Mouse (Mus musculus): ENCODE measurements around the gene Mitd1. TPM values are rescaled to one million over a fixed set of nuclear protein-coding genes. Genes with fewer than 3 reads are reported as not detected.

Gene Mitd1
- 1 to 10 TPM; 4.7 to 5.1 TPM for total RNA-seq (2021)

DNA sequence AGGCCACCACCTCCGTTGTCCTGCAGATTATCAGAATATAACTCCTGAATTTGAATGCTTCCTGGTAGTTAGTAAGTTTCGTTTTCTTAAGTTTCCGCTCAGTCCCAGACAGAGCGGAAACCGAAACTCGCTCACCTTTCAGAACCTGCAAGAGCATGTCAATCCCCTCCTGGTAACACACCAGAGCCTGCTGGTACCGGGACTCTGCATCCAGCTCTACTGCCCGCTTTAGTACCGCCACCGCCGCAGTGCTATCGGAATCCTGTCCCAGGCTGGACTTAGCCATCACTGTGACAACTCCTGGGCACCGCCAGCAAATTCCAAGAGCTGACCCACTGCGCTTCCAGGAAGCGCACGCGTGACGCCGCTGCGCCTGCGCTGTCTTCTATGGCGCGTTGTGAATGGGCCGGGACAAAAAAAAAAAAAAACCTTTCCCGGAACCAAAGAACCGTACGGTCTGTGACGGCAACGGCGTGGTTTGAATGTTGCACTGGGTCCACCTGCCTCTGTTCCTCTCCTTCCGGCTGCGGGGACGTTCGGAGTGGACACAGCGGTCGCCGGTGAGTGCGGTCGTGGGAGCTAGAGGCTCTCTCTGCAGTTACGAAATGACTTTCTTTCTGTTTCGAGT is at the start of gene Mitd1, which contains the start of gene Mrpl30:
Mitd1 (minus strand) TSS at position 387 of the 628 bp plus-strand sequence.
Mrpl30 (plus strand) TSS at position 453 of the 628 bp plus-strand sequence.
- intact Hi-C loops (cut with DNase I), result loop anchor here (2.0 to 5.0 kb wide), 3 partner anchors 25 to 242 kb away; partner anchors contain the start of genes Eif5b and Txndc9
- DNase-seq (ENCODE audit: low spot score), result peak; percentile 76

DNA sequence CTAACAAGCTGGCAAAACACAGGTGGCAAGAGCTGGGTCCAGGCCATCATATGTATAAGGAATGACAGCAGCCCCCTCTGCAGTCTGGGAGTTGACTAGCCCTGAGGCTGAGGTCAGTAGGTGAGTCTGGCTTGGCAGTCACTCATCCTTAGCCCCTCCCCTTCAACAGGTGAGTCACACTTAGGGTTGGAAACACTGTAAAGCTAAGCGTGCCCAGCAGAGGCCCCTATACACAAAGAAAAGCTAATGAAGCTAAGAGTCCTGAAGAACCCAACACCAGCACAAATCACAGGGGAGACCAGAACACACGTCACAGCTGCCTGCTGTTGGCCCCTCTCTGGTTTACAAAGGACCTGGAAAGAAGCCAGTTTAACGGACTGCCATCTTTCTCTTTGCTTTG is 41.6 kb upstream of the Mitd1 start:
- intact Hi-C loops (cut with DNase I), result no loop called here
- DNase-seq (ENCODE audit: low spot score), result no peak

DNA sequence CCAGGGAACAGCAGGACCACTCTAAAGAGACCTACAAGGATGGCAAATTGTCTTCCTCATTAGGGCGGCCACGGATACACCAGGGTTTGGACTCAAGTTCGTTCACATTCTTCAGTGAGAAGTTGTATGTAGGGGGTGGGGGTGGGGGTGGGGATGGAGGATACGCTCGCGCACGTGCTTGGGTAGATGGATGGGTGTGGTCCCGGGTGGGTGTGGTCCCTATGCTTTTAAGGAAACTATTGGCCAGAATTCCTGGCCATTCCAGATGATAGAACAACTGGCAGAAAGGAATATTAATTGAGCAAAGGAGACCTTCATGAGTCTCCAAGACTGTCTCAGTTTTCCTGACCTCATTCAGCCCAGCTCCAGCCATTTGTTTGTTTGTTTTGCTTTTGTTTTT is 35.8 kb upstream of the Mitd1 start:
- DNase-seq (ENCODE audit: low spot score), result no peak
- intact Hi-C loops (cut with DNase I), result no loop called here

DNA sequence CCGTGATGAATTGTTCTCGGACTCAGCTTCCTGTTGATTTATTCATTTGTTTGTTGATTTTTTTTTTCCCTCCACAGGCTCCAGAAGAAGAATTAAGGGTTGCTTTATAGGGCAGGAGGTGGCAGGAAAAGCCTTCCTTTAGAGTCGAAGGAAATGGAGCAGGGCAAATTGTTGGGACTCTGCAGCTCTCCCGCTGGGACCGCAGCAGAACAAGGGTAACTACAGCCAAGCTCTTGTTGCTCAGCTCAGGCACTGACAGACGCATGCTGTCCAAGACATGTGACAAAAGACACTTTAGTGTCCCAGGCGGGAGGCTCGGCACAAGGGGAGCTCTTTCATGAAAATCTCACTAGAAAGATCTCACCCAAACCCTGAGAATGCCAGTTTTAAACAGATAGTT is 32.3 kb upstream of the Mitd1 start:
- DNase-seq (ENCODE audit: low spot score), result no peak
- intact Hi-C loops (cut with DNase I), result no loop called here

DNA sequence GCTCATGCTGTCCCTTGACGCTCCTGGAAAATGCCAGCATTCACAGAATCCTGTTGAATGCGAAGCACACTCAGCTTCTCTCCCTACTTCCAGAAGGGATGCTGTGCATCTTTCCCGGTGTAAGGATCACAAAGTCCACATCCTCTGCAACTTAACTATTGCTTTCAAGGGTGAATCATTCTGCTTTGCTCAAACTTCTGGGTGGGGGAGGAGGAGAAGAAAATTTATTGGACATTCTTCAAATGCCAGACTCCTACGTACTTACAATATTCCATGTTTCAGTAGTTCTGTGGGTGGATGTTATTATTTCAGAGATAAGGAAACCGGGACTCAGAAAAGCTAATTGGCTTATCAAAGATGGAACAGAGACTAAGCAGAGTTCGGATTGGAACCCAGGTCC is 27.9 kb upstream of the Mitd1 start:
- intact Hi-C loops (cut with DNase I), result no loop called here
- DNase-seq (ENCODE audit: low spot score), result no peak

DNA sequence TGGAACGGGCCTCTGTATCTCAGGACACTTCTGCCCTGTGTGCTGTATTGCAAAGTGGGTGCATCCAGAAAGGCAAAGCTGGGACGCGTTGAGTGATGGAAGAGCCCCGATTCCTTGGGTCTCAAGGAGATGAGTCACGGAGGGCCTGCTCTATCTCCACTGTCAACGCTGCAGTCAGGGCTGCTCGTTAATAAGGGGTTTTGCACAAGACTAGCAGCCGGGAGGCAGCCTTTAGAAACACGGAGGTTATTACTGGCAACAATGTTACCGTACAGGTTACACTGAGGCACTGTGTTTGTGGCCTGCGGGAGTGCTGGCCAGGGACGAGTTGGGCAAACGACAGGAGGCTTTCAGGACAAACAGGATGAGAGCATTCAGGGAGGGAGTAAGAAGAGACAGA is 27.5 kb upstream of the Mitd1 start:
- intact Hi-C loops (cut with DNase I), result no loop called here

DNA sequence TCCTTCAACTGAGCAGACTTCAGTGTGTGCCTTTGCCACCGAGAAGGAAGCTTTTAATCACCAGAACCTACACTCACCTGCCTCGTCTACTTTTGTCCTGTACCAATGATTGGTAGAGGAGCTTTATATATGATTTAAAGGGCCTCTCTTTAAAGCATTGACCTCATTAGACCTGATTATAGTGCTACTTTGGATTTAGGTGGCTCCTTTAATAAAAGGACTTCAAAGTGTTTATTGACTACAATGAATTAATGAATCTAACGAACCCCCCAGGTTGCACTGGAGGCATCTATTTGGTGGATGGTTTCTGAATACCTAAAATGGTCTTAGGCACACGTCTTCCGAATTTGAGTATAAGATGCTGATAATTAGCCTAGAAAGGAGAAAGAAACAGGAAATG is 26.2 kb upstream of the Mitd1 start, which contains the start of gene Lyg2:
Lyg2 (minus strand) TSS at position 101 of the 400 bp plus-strand sequence.
- no peak for DNase-seq (ENCODE audit: low spot score)
- intact Hi-C loops (cut with DNase I), result no loop called here

More for the DNA sequence above, 27.5 kb upstream of the Mitd1 start:
- no peak for DNase-seq (ENCODE audit: low spot score)

DNA sequence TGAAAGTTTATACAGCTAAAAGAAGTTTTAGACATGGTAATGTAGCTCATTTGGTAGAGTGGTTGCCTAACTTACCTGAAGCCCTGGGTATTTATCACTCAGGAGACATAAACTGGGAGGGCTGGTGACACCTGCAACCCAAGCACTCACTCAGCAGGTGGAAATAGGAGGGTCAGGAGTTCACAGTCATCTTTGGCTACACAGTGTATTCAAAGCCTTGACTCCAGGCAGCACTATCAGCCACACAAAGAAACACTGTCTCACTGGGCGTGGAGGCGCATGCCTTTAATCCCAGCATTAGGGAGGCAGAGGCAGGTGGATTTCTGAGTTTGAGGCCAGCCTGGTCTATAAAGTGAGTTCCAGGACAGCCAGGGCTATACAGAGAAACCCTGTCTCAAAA is 22.5 kb upstream of the Mitd1 start:
- intact Hi-C loops (cut with DNase I), result no loop called here

DNA sequence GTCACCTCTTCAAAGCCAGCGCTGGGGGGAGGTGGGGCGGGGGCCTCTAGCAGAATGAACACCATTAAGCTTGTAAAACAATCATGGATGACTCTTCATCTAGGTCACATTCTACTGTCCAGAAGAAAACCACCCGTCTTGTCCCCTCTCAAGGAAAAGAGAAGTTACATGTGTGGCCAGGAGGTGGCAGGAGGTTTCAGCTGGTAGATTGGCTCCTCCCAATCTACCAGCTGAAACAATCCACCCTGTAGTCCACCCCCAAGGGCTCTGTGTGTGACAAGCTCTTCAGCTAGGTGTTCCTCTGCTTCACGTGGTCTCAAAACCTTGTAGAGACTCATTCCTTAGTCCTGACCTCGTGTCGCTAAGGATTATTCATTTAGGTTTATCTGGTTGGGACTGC is 13.0 kb upstream of the Mitd1 start:
- intact Hi-C loops (cut with DNase I), result loop anchor here (5.0 kb wide), 1 partner anchor 84 kb away; no protein-coding TSS in a partner anchor
- DNase-seq (ENCODE audit: low spot score), result no peak

More for the DNA sequence above, 22.5 kb upstream of the Mitd1 start:
- DNase-seq (ENCODE audit: low spot score), result no peak

DNA sequence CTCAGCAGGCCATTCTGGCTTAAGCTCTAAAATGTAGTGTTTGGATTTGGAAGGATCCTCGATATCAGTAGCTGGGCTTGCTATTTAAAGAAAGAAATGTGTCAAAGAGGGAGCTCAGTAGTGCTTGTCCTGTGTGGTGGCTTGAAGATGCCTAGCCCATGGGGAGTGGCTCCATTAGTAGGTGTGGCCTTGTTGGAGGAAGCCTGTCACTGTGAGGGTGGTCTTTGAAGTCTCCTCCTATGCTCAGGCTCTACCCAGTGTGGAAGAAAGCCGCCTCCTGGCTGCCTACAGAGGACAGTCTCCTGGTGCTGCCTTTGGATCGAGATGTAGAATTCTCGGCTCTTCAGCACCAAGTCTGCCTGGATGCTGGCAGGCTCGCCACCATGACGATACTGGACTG is 10.1 kb upstream of the Mitd1 start:
- DNase-seq (ENCODE audit: low spot score), result no peak
- intact Hi-C loops (cut with DNase I), result loop anchor here (5.0 kb wide), 1 partner anchor 87 kb away; no protein-coding TSS in a partner anchor

DNA sequence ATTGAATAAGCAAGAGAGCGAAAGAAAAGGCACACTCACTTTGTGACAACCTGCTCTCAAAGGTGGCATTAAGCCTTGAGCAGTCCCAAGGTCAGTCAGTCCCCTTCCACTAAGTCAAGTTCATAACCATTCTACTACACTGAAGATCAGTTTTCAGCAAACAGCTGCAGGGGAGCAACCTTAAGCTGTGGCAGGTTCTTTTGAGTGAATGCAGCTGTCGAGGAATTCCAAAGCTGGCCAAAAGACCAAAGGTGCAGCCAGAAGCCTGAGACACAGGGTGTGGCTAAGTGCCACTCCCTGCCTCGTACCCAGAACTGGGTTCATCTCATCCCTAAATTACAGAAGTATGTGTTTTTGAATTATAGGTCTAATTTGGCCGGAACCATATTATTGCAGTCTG is 9.6 kb upstream of the Mitd1 start:
- intact Hi-C loops (cut with DNase I), result loop anchor here (5.0 kb wide), 1 partner anchor 87 kb away; no protein-coding TSS in a partner anchor
- DNase-seq (ENCODE audit: low spot score), result no peak

DNA sequence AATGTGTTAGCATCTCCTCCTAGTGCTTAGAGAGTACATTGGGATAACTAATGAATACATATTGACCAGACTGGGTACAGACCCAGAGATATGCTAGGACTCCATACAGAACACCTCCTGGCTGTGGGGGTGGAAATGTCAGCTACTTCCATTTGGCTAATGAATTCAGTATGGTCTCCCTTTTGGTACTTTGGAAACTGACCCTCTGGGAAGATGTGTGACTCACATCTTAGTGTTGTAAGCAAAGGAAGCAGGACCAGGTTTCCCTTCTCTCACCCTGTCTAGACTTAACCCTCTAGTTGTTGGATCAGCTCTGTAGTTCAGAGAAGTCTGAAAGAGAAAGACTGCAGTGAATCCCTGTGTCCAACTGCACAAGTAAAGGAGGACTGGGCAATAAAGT is 4.4 kb upstream of the Mitd1 start:
- intact Hi-C loops (cut with DNase I), result loop anchor here (5.0 kb wide), 2 partner anchors 103 to 238 kb away; partner anchors contain the start of genes Eif5b and Txndc9
- DNase-seq (ENCODE audit: low spot score), result no peak

DNA sequence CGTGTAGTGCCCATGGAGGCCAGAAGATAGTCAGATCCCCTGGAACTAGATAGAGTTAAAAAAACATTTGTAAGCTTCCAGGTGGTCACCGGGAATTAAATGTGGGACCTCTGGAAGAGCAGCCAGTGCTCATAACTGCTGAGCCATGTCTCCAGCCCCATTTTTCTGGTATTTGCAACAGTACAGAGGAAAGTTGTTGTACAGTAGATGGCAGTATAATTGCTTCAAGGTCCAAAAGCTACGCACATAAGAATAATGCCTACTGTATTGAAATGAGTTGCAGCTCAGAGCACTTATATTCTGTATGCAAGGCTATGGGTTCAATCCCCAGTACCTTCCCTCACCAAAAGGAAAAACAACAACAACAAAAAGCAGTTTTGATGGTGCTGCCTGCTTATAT is 1.2 kb upstream of the Mitd1 start:
- DNase-seq (ENCODE audit: low spot score), result no peak
- intact Hi-C loops (cut with DNase I), result loop anchor here (2.0 to 5.0 kb wide), 3 partner anchors 27 to 241 kb away; partner anchors contain the start of genes Eif5b and Txndc9

DNA sequence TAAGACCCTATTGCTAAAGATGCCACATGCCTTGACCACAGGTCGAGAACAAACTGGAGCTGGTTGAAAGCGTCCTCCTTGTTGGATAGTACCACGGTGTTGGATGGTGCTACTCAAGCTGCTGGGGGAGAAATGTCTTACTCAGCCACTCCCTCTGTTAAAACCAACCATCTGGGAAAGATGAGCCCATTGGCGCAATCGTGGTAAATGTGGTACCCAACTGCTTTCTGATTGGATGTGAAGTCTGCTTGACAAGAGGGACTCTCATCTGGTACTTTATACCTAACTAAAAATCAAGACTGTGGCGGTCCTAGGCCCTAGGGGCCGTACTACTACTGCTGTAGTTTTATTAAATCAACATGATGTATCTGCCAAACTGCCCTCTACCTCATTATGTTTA is 1.0 kb downstream of the Mitd1 start:
- no peak for DNase-seq (ENCODE audit: low spot score)
- intact Hi-C loops (cut with DNase I), result no loop called here

DNA sequence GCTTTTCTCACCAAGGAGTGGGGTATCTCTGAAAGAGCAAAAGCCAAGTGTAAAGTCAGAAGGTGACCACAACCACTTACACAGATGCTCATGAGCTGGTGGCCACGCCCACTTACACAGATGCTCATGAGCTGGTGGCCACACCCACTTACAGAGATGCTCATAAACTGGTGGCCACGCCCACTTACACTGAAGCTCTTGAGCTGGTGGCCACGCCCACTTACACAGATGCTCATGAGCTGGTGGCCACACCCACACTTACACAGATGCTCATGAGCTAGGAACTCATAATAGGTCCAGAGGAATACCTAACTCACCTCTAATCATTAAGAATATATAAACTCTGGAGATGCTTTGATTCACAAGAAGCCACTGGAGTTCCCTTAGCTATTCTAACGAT is 5.8 kb downstream of the Mitd1 start:
- intact Hi-C loops (cut with DNase I), result no loop called here
- DNase-seq (ENCODE audit: low spot score), result no peak

DNA sequence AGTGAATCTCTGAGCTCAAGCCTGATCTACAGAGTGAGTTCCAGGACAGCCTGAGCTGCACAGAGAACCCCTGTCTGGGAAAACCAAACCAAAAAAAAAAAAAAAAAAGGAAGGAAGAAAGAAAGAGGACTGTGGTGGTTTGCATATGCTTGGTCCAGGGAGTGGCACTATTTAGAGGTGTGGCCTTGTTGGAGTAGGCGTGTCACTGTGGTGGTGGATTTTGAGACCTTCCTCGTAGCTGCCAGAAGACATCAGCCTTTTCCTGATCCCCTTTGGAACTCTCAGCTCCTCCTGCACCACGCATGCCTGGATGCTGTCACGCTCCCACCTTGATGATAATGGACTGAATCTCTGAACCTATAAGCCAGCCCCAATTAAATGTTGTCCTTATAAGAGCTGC is 6.8 kb downstream of the Mitd1 start:
- DNase-seq (ENCODE audit: low spot score), result no peak
- intact Hi-C loops (cut with DNase I), result no loop called here

DNA sequence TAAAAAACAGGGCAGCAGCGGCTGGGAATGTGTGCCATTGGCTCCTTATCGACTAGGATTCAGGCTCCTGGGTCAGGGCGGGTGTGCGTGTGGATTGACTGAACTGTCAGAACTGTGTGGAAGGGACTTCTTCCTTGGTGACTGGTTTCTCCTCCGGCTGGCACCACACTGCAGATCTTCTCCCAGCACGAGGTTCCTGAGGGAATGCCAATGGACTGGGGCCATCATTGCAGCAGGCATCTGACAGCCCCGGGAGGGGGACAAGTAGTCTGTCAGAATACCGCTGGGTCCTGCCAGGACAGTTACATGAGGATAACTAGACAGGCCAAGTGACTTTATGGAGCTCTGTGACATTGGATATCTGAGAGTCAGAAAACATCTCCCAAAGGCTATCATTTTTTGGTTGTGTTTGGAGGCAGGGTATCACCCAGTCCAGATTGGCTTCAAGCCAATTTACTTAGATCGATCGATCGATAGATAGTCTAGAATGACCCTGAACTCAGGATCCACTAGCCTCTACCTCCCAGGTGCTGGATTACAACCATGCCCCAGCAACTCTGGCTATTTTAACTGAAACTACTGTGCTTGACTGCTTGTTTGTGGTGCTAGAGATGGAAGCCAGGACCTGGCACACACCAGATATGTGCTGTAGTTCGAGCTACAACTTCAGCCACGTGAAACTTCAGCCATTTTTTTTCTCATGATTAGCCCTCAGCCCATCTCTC is 12.3 kb downstream of the Mitd1 start:
- intact Hi-C loops (cut with DNase I), result no loop called here
- no peak for DNase-seq (ENCODE audit: low spot score)

DNA sequence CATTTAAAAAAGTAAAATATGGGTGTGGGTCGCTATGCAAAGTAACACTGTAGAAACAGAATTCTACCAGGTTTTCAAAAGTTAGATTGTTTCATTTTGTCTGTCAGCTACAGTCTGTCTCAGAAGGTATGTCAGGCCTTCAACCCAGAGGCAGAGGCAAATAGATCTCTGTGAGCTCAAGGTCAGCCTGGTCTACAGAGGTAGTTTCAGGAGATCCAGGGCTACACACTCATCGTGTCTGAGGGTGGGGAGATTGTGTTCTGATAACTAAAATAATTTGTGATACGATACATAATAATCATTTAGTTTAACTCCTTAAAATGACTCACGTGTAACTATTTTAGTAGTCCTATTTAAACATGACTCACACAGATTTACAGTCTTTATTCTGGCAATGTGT is 17.1 kb downstream of the Mitd1 start:
- intact Hi-C loops (cut with DNase I), result no loop called here
- no peak for DNase-seq (ENCODE audit: low spot score)

DNA sequence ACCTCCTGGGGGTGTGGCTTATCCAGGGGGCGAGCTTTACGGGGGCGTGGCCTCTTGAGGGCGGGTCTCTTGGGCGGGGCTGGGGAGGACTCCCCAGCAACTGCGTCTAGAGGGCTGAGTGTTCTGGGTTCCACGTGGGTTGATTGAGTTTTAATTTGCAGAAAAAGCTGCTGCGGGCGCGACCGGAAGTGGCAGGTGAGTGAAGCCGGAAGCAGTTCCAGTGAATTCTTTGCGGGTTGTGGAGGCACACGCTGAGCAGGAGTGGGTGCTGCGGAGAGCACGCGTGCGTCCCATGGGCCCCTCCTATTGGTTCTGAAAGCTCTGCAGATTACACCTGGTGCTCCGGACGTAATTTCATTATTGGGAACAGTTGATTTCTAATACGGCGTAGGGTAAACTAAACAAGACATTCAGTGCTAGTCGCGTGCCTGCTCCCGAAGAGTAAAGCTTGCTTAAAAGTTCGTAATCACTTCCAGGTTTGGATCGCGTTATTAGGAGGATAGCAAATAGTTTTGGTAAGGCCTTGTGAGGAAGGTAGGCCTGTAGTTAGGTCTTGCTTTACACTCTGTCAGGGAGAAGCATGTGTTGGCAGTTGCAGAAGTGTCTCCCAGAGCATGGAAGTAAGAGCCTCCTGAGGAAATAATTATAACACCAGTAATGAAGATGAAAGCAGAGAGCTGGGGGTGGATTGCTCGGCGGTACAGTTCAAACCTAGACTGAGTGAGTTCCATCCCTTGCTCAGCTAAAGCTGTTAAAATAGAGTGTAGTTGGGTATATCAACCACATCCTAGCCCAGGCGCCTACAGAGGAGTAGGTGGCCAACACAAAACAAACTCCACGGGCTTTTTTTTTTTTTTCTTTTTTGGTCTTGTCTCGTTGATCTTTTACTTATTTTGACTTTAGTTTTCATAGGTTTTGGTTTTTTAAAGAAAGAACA is 17.8 kb downstream of the Mitd1 start:
- intact Hi-C loops (cut with DNase I), result no loop called here
- DNase-seq (ENCODE audit: low spot score), result peak; percentile 44

DNA sequence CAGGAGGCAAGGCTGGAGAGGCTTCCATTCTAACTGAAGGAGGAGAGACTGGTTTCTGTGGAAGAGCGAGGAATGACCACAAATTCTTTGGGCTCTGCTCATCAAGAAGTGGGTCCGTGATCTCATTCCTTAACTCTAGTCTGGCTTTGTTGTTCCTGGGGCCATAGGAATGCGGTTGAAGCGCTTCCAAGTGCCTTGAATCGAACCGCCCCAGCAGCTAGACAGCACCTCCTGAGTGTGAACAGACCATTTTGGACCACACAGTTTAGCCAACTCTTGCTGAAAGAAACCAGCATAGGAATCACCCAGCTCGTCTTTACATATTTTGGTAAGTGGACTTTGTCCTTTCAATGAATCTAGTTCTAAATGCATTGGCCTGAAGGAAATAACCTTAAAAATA is 18.5 kb downstream of the Mitd1 start, which contains the start of gene Lipt1:
Lipt1 (plus strand) TSS at position 35 of the 400 bp plus-strand sequence.
- intact Hi-C loops (cut with DNase I), result no loop called here
- DNase-seq (ENCODE audit: low spot score), result no peak

Data from heart, postnatal 25 days (tissue).